Mouse (Mus musculus) heart, embryonic 10.5 days (tissue): ENCODE measurements at regions not wholly inside any gene's neighbourhood (a gene's known extent, or its start where the extent isn't known, plus 50 kb on each side); places are given as distances from the start of the nearest gene placed in this dataset.
"Not testable (repeated sequence)": the region's sequence is repeated elsewhere in the genome, so short reads cannot be mapped to it uniquely, and the experiment has no call there.

Source experiments
- DNase-seq: peaks from one replicate; pipeline ENCODE4 v3.0.0-alpha.2; 2017; ENCODE audit warnings: low spot score
- H3K27ac ChIP-seq: fragments of 300-500 bp; sonication (generic); 2 replicates; pipeline ENCODE4 v1.5.1; 2016; ENCODE audit warnings: mild to moderate bottlenecking
- H3K27me3 ChIP-seq: fragments of 300-500 bp; sonication (generic); 2 replicates; pipeline ENCODE4 v1.6.1; 2016; ENCODE audit warnings: mild to moderate bottlenecking; ENCODE audit not compliant: poor library complexity, insufficient read depth, severe bottlenecking
- H3K36me3 ChIP-seq: fragments of 300-500 bp; sonication (generic); 2 replicates; pipeline ENCODE4 v1.6.1; 2016; ENCODE audit warnings: mild to moderate bottlenecking, moderate library complexity
- H3K4me1 ChIP-seq: fragments of 300-500 bp; sonication (generic); 2 replicates; pipeline ENCODE4 v1.6.1; 2016; ENCODE audit warnings: mild to moderate bottlenecking
- H3K4me3 ChIP-seq: fragments of 300-500 bp; sonication (generic); 2 replicates; pipeline ENCODE4 v1.5.1; 2016; ENCODE audit warnings: mild to moderate bottlenecking, moderate library complexity
- H3K9me3 ChIP-seq: fragments of 300-500 bp; sonication (generic); 2 replicates; pipeline ENCODE4 v1.6.1; 2016; ENCODE audit warnings: mild to moderate bottlenecking, moderate library complexity
- WGBS: fragments of 180-500 bp; shearing (Covaris S2); methylation state at CpG from one replicate; pipeline ENCODE4 v1.1.7; 2016; 5-methylcytosine and 5-hydroxymethylcytosine counted together

- Histone ChIP-seq H3K36me3 (no peaks in the 10 kb centered on the region), H3K27me3 (no peaks in the 10 kb centered on the region), H3K9me3 (no peaks in the 10 kb centered on the region), H3K4me1 (no peaks in the 10 kb centered on the region), H3K27ac (no peak overlapping the region), H3K4me3 (no peak overlapping the region)
- DNase-seq: no peak
- 35% methylated on average over 3 of the region's 3 CpGs for WGBS
Measured at GRCm38 (mm10) chr1:161688946-161689345, 99.3 kb downstream of the Fasl start.

DNA sequence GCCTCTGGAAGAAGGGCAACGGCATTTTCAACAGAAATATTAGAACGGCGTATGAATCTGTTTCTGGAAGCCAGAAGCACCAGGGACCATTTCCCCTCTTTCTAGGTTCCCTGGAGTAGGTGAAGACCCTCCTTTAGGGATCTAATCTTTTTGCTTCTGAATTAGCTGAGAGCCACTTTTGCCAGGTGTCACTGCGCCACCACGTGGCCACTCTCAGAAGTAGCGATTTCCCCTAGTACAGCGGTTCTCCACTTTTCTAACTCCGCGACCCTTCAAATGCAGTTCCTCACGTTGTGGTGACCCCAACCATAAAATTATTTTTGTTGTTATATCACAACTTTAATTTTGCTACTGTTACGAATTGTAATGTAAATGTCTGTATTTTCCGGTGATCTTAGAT is 100.7 kb downstream of the Fasl start:
- no peak overlapping the region for H3K4me3 ChIP-seq
- no peak for DNase-seq
- 21% methylated on average over 12 of the region's 12 CpGs for WGBS

DNA sequence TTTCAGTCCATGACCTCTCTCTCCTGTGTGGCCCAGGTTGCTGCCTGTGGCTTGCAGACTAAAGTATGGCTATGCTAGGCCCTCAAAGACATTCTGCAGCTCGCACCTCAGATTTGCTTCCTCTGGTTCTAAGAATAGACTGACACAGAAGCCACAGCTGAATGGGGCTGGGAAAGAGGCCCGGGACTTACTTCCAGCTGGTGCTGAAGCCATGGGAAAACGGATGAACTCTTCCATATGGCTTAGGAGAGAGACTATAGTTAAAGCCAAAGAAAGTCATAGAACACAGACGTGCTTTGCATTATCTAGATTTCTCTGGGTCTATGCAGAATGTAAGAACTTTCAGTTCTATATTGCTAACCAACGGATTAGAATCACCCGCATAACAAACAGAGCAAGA is 107.7 kb downstream of the Fasl start:
- Histone ChIP-seq H3K27ac (no peak overlapping the region), H3K9me3 (no peaks in the 10 kb centered on the region), H3K4me3 (no peak overlapping the region), H3K4me1 (no peaks in the 10 kb centered on the region), H3K36me3 (no peaks in the 10 kb centered on the region), H3K27me3 (no peaks in the 10 kb centered on the region)
- no peak for DNase-seq
- 63% methylated on average over 6 of the region's 6 CpGs for WGBS

More for the DNA sequence above, 100.7 kb downstream of the Fasl start:
- H3K27ac ChIP-seq: no peak overlapping the region
- H3K9me3 ChIP-seq: no peaks in the 10 kb centered on the region
- H3K4me1 ChIP-seq: no peaks in the 10 kb centered on the region
- no peaks in the 10 kb centered on the region for H3K27me3 ChIP-seq
- H3K36me3 ChIP-seq: no peaks in the 10 kb centered on the region

- H3K9me3 ChIP-seq: no peaks in the 10 kb centered on the region
- no peak overlapping the region for H3K4me3 ChIP-seq
- H3K27ac ChIP-seq: no peak overlapping the region
- no peaks in the 10 kb centered on the region for H3K4me1 ChIP-seq
- H3K36me3 ChIP-seq: no peaks in the 10 kb centered on the region
- no peak for DNase-seq
- 75% methylated on average over 5 of the region's 5 CpGs for WGBS
- H3K27me3 ChIP-seq: no peaks in the 10 kb centered on the region
Measured at GRCm38 (mm10) chr1:161670937-161671336, 117.4 kb downstream of the Fasl start.

GRCm38 (mm10) chr1:161664321-161664720 is 124.0 kb downstream of the Fasl start:
- H3K4me1 ChIP-seq: no peaks in the 10 kb centered on the region
- H3K27me3 ChIP-seq: no peaks in the 10 kb centered on the region
- 44% methylated on average over 3 of the region's 3 CpGs for WGBS
- DNase-seq: no peak
- H3K36me3 ChIP-seq: no peaks in the 10 kb centered on the region
- H3K4me3 ChIP-seq: no peak overlapping the region
- no peaks in the 10 kb centered on the region for H3K9me3 ChIP-seq
- no peak overlapping the region for H3K27ac ChIP-seq

DNA sequence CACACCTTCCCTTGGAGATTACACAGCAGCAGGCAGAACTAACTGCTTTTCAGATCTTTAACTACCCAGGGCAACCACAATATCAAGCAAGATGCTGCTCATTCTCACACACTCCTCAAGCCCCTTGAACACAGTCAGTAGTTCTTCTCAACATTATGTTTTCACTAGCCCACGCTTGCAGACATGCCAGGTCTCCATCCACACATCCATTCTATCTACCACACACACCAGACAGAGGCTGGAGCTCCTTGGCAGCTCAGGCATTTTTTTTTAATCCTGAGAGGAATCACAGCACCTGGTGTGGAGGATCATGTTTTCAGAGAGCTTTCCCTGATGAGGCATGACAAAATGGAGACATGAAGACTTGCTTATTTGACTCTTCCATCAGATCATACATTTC is 124.9 kb downstream of the Fasl start:
- no peaks in the 10 kb centered on the region for H3K27me3 ChIP-seq
- DNase-seq: no peak
- 69% methylated on average over 1 of the region's 1 CpGs for WGBS
- no peak overlapping the region for H3K27ac ChIP-seq
- H3K4me1 ChIP-seq: no peaks in the 10 kb centered on the region
- H3K36me3 ChIP-seq: no peaks in the 10 kb centered on the region
- no peaks in the 10 kb centered on the region for H3K9me3 ChIP-seq
- no peak overlapping the region for H3K4me3 ChIP-seq

GRCm38 (mm10) chr1:161662241-161662640 is 126.1 kb downstream of the Fasl start:
- DNase-seq: no peak
- Histone ChIP-seq H3K27ac (no peak overlapping the region), H3K9me3 (no peaks in the 10 kb centered on the region), H3K27me3 (no peaks in the 10 kb centered on the region), H3K36me3 (no peaks in the 10 kb centered on the region), H3K4me3 (no peak overlapping the region), H3K4me1 (no peaks in the 10 kb centered on the region)
- WGBS: 83% methylated on average over 2 of the region's 2 CpGs

DNA sequence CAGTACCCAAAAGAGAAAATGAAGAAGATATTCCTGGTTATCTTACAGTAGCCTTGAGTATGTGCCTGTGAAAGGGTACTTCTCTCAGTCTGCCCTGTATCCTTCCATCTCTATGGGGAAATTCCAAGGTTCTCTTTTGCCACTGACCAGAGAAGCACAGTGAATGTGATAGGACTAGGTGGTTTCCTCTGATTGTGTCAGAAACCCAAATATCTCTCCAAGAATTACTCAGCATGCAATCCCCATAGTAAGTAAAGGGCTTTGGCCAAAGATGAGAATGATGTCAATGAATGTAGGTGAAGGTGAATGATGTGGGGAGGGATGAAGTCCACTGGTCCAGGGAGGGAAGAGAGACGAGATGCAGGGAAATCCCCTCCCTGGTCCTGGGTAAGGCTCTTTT is 130.8 kb downstream of the Fasl start:
- no peak for DNase-seq
- Histone ChIP-seq H3K4me1 (no peaks in the 10 kb centered on the region), H3K36me3 (no peaks in the 10 kb centered on the region), H3K9me3 (no peaks in the 10 kb centered on the region), H3K4me3 (no peak overlapping the region), H3K27ac (no peak overlapping the region), H3K27me3 (no peaks in the 10 kb centered on the region)
- 55% methylated on average over 1 of the region's 1 CpGs for WGBS

DNA sequence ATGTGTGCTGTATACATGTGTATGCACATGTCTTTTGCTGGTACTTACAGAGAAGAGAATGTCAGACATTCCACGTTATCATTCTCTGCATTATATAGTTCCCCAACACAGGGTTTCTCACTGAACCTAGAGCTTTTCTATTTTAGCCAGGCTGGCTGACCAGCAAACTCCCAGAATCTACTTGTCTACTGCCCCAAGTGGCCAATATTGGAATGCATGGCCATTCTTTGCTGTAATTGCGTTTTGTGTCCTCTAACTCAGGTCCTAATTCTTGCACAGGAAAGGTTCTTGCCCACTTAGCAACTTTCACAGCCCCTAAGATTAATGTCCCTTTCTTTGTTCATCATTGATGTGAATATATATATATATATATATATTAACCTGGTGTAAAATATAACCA is 138.9 kb downstream of the Fasl start:
- no peaks in the 10 kb centered on the region for H3K9me3 ChIP-seq
- H3K4me1 ChIP-seq: no peaks in the 10 kb centered on the region
- WGBS: 46% methylated on average over 2 of the region's 2 CpGs
- H3K27ac ChIP-seq: no peak overlapping the region
- no peaks in the 10 kb centered on the region for H3K27me3 ChIP-seq
- no peak overlapping the region for H3K4me3 ChIP-seq
- H3K36me3 ChIP-seq: no peaks in the 10 kb centered on the region
- no peak for DNase-seq

DNA sequence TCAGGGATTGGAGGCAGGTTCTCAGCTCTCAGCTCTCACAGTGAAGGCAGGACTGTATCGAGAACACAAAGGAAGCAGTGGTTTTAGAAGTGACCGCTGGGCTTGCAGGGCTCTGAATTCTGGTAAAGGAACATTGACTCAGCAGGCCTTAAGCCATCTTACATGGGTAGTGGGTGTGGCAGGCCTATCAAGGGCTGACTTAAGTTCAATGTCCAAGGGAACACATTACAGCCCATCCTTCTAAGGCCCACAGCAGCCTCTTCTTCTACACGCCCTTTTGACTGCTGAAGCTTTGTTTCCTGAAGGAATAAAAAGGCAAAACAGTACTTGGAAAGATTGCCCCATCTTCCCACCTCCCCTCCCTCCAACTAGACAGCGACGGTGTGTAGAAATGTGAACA is 137.6 kb downstream of the Tnfsf18 start:
- Histone ChIP-seq H3K4me3 (no peak overlapping the region), H3K27me3 (no peaks in the 10 kb centered on the region), H3K9me3 (no peaks in the 10 kb centered on the region), H3K36me3 (no peaks in the 10 kb centered on the region), H3K4me1 (no peaks in the 10 kb centered on the region), H3K27ac (no peak overlapping the region)
- WGBS: 78% methylated on average over 5 of the region's 5 CpGs
- no peak for DNase-seq

DNA sequence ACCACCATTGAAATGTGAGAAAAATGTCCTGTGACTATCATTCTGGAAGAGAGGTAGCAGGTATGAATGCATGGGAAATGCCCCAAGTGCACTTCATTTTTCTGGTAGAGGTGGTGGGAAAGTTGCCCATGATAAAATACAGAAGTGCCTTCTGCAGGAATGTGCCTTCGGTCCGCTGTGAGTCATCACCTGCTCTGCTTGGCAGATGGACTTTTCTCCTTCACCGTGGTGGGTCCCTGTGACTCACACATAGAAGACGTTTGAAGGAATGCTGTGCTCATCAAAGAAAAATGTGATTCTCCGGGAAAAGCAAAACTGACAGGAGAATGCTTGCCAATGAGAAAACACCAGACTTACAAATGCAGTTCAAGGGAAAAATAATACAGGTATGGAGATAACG is 126.8 kb downstream of the Tnfsf18 start:
- H3K9me3 ChIP-seq: no peaks in the 10 kb centered on the region
- no peak for DNase-seq
- no peaks in the 10 kb centered on the region for H3K27me3 ChIP-seq
- no peak overlapping the region for H3K4me3 ChIP-seq
- H3K36me3 ChIP-seq: no peaks in the 10 kb centered on the region
- no peaks in the 10 kb centered on the region for H3K4me1 ChIP-seq
- H3K27ac ChIP-seq: no peak overlapping the region
- 66% methylated on average over 6 of the region's 6 CpGs for WGBS

GRCm38 (mm10) chr1:161614091-161614490 is 119.6 kb downstream of the Tnfsf18 start:
- H3K4me1 ChIP-seq, H3K36me3 ChIP-seq, H3K27ac ChIP-seq, DNase-seq, H3K4me3 ChIP-seq, H3K9me3 ChIP-seq, H3K27me3 ChIP-seq: not testable (repeated sequence)
- 87% methylated on average over 7 of the region's 7 CpGs for WGBS

GRCm38 (mm10) chr1:161613658-161614057 is 119.2 kb downstream of the Tnfsf18 start:
- not testable (repeated sequence) for DNase-seq, H3K27me3 ChIP-seq, H3K27ac ChIP-seq, H3K9me3 ChIP-seq, H3K36me3 ChIP-seq, H3K4me3 ChIP-seq, H3K4me1 ChIP-seq
- WGBS: 86% methylated on average over 10 of the region's 10 CpGs

DNA sequence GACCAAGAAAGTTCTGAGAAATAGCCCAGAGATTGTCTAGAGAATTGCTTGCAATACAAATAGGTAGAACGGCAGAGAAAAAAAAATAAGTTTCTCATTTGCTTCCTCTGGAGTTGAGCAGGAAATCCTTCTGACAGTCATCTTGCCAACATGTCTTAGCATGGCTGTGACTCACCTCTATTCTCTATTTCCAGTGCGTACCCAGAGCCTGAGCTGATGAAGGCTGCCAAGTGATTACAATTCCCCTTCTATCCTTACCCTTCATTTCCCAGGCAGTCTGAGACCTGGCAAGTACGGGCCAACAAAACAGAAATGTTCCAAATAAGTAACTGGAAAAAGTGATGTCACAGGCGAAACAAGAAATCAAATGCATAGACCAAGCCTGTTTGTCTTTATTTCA is 113.0 kb downstream of the Tnfsf18 start:
- Histone ChIP-seq H3K4me1 (no peaks in the 10 kb centered on the region), H3K4me3 (no peak overlapping the region), H3K36me3 (no peaks in the 10 kb centered on the region), H3K27me3 (no peaks in the 10 kb centered on the region), H3K27ac (no peak overlapping the region), H3K9me3 (no peaks in the 10 kb centered on the region)
- DNase-seq: no peak
- 63% methylated on average over 4 of the region's 4 CpGs for WGBS
